Mouse (Mus musculus): ENCODE results near the gene Cerkl. TPM values are rescaled to one million over a fixed set of nuclear protein-coding genes. Genes with fewer than 3 reads are reported as not detected.

Gene Cerkl
- polyA plus RNA-seq, 1 experiment from 2014 or later: not detected

DNA sequence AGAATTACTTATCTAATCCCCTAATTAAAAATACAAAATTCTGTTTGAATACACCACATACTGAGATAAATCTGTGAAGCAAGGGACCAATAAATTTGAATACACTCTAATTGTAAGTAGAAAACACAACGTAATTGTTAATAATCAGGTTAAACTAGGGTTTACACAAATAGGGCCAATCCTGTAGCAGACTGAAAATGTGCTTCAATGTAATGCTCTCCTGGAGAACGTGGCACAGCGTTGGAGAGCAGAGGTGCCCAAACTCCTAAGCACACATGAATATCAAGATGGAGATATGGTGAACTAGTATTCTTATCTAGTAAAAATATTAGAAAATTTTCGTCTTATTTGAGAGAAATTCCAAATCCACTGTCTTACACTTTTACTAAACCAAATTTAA, 56.5 kb downstream of the Cerkl start:
- H3K4me1 ChIP-seq (replicated peaks): no peaks in the 10 kb centered on the region
- no peak overlapping the region for H3K4me2 ChIP-seq
- no peak overlapping the region for H3K9ac ChIP-seq
- no peak overlapping the region for H3K27ac ChIP-seq (ENCODE audit: poor library complexity, severe bottlenecking)
- no peak overlapping the region for H3K4me3 ChIP-seq
- H3K9me3 ChIP-seq (replicated peaks): no peaks in the 10 kb centered on the region
- no peak for ATAC-seq (ENCODE audit: insufficient number of reproducible peaks, low FRiP score)
- H3K27me3 ChIP-seq (replicated peaks): no peaks in the 10 kb centered on the region
- no peaks in the 10 kb centered on the region for H3K36me3 ChIP-seq
- WGBS: 59% methylated on average over 4 of the region's 4 CpGs

DNA sequence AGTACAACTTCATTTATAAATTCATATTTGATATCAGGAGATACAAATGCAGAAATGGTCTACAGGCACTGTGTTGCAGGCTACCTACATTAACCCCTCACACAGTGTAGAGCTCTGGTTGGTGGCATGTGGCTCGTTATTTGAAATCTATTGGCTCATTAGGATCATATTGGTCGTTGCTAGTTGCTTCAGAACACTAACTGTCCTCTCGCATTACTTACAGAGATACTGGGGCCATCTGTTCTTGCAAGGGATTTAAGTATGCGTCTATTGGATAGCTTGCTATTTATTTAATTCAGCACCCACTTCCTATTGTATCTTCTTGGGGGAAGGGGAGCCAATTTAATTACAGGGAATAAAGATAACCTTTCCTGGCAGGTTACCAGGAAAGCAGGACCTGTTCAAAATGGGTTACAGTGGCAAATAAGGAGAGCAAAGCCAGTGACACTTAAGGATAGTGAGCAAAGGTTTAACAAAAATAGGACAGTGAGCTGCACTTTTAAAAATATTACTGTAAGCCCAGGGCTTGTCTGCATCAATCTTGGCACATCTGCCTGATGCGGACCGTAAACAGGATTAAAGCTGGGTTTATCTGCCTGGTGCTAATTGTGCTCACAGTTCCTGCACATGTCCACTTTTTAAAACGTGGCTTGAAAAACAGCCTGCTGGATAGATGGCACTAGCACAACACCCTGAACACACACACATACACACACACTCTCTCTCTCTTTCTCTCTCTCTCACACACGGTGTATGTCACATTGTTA, 57.2 kb downstream of the Cerkl start:
- ATAC-seq (ENCODE audit: insufficient number of reproducible peaks, low FRiP score): no peak
- Histone ChIP-seq H3K4me1 (replicated peaks) (no peaks in the 10 kb centered on the region), H3K27me3 (replicated peaks) (no peaks in the 10 kb centered on the region), H3K9ac (no peak overlapping the region), H3K9me3 (replicated peaks) (no peaks in the 10 kb centered on the region), H3K27ac (ENCODE audit: poor library complexity, severe bottlenecking) (no peak overlapping the region), H3K4me3 (no peak overlapping the region), H3K4me2 (no peak overlapping the region), H3K36me3 (no peaks in the 10 kb centered on the region)
- 62% methylated on average over 8 of the region's 8 CpGs for WGBS

DNA sequence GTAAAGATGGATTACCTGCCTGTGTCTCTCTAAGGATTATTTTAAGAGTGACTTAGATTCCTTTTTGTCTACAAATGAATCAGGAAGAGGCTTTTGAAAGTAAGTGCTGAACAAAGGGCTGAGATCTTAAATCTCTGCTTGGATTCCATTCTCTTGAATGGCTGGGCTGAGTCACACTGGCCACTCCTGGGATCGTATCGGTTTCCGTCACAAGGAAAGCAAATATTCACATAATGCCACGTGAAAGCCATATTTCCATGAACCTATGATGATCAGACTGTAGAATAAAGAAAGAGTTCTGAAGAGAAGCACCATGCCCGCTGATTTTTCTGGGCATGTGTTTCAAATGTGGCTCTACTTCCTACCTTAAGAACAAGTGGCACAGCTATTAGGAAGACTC, 57.8 kb downstream of the Cerkl start:
- Histone ChIP-seq H3K4me2 (no peak overlapping the region), H3K4me1 (replicated peaks) (no peaks in the 10 kb centered on the region), H3K36me3 (no peaks in the 10 kb centered on the region), H3K27ac (ENCODE audit: poor library complexity, severe bottlenecking) (no peak overlapping the region), H3K9me3 (replicated peaks) (no peaks in the 10 kb centered on the region), H3K9ac (no peak overlapping the region), H3K27me3 (replicated peaks) (no peaks in the 10 kb centered on the region), H3K4me3 (no peak overlapping the region)
- ATAC-seq (ENCODE audit: insufficient number of reproducible peaks, low FRiP score): no peak
- 77% methylated on average over 5 of the region's 5 CpGs for WGBS

DNA sequence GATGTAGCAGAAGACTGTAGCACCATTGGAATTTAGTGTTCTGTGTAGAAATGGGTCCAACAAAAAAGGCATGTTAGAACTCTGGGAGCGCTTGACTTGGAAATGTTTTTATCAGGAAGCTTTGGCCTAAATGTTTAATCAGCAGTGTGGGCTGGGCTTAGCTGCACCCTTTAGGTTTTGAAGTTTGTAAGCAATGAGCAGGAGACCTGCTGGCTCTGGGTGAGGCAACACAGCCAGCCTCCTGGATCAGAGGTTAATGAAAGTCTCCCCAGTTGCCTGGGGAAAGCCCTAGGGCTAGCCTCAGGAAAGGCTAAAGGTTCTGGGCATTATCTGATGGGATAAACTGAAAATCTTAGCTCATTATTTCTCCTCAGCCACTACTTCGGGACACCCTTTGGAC, 58.2 kb downstream of the Cerkl start:
- H3K4me1 ChIP-seq (replicated peaks): no peaks in the 10 kb centered on the region
- no peak overlapping the region for H3K9ac ChIP-seq
- no peaks in the 10 kb centered on the region for H3K36me3 ChIP-seq
- H3K27me3 ChIP-seq (replicated peaks): no peaks in the 10 kb centered on the region
- H3K9me3 ChIP-seq (replicated peaks): no peaks in the 10 kb centered on the region
- H3K4me2 ChIP-seq: no peak overlapping the region
- no peak for ATAC-seq (ENCODE audit: insufficient number of reproducible peaks, low FRiP score)
- no peak overlapping the region for H3K27ac ChIP-seq (ENCODE audit: poor library complexity, severe bottlenecking)
- H3K4me3 ChIP-seq: no peak overlapping the region
- 63% methylated on average over 2 of the region's 2 CpGs for WGBS

DNA sequence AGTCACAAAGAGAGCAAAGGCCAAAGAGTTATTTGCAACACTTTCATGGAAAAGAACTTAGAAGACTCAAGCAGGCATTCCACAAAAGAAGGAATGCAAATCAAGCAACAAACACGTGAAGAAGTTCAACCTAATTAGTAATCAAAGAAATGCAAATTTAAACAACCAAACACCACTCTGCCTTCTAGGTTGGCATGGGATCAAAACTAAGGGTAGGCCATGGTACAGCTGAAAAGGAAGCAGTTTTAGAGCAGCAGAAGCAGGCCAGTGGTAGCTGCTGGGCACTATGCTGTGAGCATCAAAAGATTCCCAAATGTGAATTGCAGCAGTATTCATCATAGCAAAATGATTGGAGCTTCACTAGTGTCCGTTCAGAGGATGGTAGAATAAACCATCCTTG, 59.5 kb downstream of the Cerkl start:
- no peak for ATAC-seq (ENCODE audit: insufficient number of reproducible peaks, low FRiP score)
- no peaks in the 10 kb centered on the region for H3K27me3 ChIP-seq (replicated peaks)
- H3K36me3 ChIP-seq: no peaks in the 10 kb centered on the region
- 67% methylated on average over 2 of the region's 2 CpGs for WGBS
- no peaks in the 10 kb centered on the region for H3K9me3 ChIP-seq (replicated peaks)
- no peak overlapping the region for H3K4me2 ChIP-seq
- H3K4me1 ChIP-seq (replicated peaks): no peaks in the 10 kb centered on the region
- no peak overlapping the region for H3K9ac ChIP-seq
- H3K27ac ChIP-seq (ENCODE audit: poor library complexity, severe bottlenecking): no peak overlapping the region
- H3K4me3 ChIP-seq: no peak overlapping the region

DNA sequence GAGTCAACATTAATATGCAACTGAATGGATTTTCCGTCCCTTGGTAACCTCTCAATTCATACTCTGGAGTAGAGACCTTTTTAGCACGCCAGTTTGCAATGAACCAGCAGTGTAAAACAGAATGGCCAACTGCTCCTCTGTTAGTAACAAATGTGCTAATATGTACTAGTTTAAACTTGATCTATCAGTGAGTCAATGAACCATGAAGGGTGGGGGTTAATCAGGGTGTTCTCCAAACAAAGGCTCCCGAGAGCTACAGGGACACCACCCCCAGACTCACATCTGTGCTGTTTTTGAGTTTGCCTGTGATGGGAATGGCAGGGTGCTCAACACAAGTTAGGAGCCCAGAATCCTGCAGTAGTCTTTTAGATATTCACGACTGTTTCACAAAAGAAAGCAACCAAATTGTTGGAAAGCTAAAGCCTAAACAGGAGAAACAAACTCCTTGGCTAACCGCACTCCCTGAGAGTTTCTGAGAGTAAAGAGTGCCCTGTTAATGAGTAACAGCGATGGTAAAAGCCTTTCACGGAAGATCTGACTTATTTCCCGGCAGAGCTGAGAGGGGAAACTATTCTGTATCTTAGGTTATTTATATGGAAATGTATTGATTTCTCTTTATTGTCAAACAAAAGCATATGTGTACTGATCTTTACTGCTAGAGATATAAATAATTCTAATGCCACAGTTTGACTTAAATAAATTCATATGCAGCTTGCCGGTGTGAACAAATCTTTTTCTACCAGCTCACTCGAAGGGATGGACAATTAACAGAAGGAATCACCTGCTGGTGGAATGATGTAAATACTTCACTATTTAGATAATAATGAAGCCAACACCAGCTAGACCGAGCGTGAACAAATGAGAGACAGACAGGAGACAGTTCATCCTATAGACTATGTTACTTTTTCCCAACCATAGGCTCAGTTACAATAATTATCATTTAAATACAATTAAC, 77.2 kb downstream of the Cerkl start:
- no peak overlapping the region for H3K27ac ChIP-seq (ENCODE audit: poor library complexity, severe bottlenecking)

DNA sequence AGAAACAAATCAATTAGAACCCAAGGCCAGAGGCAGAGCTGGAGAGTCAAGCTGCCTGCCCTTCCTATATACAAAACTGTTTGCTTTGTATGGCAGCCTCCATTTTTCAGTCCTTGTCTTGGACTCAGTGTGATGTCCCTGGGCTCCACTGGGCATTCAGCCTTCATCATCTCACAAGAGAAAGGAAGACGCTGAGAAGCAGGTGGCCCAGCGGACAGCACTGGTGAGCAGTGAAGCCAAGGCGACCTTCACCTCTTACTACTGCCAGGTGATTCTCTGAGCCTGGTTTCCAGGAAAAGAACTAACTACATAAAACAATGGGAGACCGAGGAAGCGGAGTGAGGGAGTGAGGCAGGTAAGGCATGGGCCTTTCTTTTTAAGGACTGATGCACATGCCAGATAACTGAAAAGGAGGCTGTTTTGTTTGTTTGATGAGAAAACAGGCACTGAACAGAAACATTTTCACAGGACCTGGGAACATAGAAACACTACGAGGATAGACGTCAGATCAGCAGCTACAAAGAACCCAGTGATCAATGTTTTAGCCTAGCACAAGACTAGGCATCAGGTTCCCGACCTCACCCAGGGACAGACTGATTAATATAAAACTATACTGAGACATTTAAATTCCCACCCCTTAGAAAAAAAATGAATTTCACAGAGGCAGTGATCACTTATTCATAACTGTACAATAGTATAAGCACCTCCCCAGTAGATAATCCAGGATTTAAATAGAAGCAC, 78.1 kb downstream of the Cerkl start:
- 71% methylated on average over 8 of the region's 8 CpGs for WGBS
- ATAC-seq (ENCODE audit: insufficient number of reproducible peaks, low FRiP score): no peak
- no peaks in the 10 kb centered on the region for H3K4me1 ChIP-seq (replicated peaks)

More for the DNA sequence above, 77.2 kb downstream of the Cerkl start:
- ATAC-seq (ENCODE audit: insufficient number of reproducible peaks, low FRiP score): no peak
- H3K27me3 ChIP-seq (replicated peaks): no peaks in the 10 kb centered on the region
- H3K4me2 ChIP-seq: no peak overlapping the region
- H3K9ac ChIP-seq: no peak overlapping the region
- H3K4me3 ChIP-seq: no peak overlapping the region
- no peaks in the 10 kb centered on the region for H3K4me1 ChIP-seq (replicated peaks)
- H3K36me3 ChIP-seq: no peaks in the 10 kb centered on the region
- no peaks in the 10 kb centered on the region for H3K9me3 ChIP-seq (replicated peaks)
- 59% methylated on average over 12 of the region's 12 CpGs for WGBS

DNA sequence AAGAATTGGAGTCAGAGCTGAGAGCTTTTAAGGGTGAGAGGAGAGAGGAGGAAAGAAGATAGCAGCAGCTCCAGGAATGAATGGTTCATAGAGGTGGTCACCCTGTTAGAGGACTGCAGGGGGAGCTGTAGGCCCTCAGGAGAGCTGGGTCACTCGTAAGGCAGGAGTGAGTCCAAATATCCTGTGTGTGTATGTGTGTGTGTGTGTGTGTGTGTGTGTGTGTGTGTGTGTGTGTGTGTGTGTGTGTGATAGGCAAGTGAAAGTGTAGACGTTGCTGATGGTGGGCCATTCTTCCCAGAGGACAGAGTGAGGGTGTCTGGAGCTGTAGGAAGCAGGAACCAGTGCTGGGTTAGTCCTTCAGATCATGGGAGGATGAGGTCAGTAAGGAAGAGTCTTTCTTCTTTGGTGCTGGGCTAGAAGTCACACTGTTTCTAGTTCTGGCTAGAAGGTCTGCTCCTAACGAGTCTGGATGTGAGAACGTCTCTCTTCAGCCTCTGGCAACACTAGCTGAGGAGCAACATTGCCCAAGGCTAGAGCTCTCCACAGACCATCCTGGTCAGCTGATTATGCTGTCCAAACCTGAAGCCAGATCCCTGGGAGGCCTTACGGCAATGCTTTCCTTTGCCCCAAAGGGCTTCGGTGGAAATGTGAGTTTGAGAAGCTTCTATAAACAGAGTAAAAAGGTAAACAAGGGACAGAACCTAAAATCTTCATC, 83.9 kb downstream of the Cerkl start:
- Histone ChIP-seq H3K27me3 (replicated peaks) (no peaks in the 10 kb centered on the region), H3K36me3 (no peaks in the 10 kb centered on the region), H3K4me1 (replicated peaks) (no peaks in the 10 kb centered on the region; the same call in 1 of the 2 replicates), H3K27ac (ENCODE audit: poor library complexity, severe bottlenecking) (no peak overlapping the region), H3K9ac (no peak overlapping the region), H3K9me3 (replicated peaks) (no peaks in the 10 kb centered on the region), H3K4me2 (no peak overlapping the region), H3K4me3 (no peak overlapping the region)
- ATAC-seq (ENCODE audit: insufficient number of reproducible peaks, low FRiP score): no peak
- 39% methylated on average over 6 of the region's 6 CpGs for WGBS

More for the DNA sequence above, 78.1 kb downstream of the Cerkl start:
- Histone ChIP-seq H3K36me3 (no peaks in the 10 kb centered on the region), H3K4me2 (no peak overlapping the region), H3K9ac (no peak overlapping the region), H3K4me3 (no peak overlapping the region), H3K27ac (ENCODE audit: poor library complexity, severe bottlenecking) (no peak overlapping the region), H3K9me3 (replicated peaks) (no peaks in the 10 kb centered on the region), H3K27me3 (replicated peaks) (no peaks in the 10 kb centered on the region)

DNA sequence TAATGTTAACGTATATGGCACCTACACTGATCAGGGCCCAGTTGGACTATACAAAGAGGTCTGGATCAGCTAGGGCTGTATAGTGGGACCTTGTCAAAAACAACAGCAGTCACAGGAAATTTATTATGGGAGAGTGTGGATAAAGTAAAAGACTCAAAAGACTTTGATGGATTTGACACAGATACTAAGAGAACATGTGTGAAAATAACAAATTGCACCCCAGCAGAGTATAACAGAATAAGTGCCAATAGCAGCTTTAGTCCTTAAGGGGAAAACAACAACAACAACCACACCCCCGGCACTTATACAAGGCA, 84.5 kb downstream of the Cerkl start:
- ATAC-seq (ENCODE audit: insufficient number of reproducible peaks, low FRiP score): no peak
- no peak overlapping the region for H3K4me3 ChIP-seq
- H3K4me2 ChIP-seq: no peak overlapping the region
- H3K27ac ChIP-seq (ENCODE audit: poor library complexity, severe bottlenecking): no peak overlapping the region
- H3K36me3 ChIP-seq: no peaks in the 10 kb centered on the region
- 61% methylated on average over 2 of the region's 2 CpGs for WGBS
- H3K27me3 ChIP-seq (replicated peaks): no peaks in the 10 kb centered on the region
- H3K4me1 ChIP-seq (replicated peaks): peaks cover 4% of the 10 kb centered on the region; the same call in 1 of the 2 replicates
- H3K9ac ChIP-seq: no peak overlapping the region
- H3K9me3 ChIP-seq (replicated peaks): no peaks in the 10 kb centered on the region

DNA sequence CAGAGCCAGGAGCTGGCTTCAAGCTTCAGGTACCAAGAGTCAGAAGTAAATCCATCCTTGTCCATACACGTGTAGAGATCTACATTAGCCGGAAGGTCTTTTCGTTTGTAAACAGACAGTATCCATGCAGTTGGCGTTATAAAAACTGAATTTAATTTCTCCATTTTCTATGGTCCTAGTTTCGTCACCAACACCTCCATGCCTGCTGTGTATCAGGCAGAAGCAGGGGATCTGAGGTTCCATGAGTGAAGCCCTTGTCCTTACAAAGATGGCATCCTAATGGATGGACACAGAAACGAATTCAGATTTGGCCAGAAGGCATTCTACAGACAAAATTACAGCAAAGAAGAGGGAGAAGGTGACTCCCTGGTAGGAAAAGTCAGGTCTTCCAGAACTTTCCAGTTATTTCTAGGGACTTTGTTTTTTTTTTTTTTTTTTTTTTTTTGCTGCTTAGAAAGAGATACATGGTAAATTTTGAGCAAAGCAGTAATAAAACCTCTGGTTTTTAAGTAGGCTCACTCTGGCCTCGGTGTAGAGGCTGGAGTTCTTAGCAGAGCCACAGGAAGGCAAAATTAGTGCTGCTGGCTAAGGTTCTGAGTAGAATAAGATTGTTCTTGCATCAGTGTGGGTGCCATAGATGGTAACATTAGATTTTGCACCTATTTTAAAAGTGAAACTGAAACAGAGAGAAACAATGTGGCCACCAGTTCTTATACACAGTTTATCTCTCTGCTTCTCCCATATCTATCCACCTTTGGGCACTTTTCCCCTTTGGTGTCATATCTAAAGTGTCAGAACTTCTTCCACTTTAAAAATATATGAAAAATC, 85.0 kb downstream of the Cerkl start:
- Histone ChIP-seq H3K27me3 (replicated peaks) (no peaks in the 10 kb centered on the region), H3K4me2 (no peak overlapping the region), H3K9ac (no peak overlapping the region), H3K4me3 (no peak overlapping the region), H3K9me3 (replicated peaks) (no peaks in the 10 kb centered on the region), H3K4me1 (replicated peaks) (peaks cover 4% of the 10 kb centered on the region; the same call in 1 of the 2 replicates), H3K36me3 (no peaks in the 10 kb centered on the region), H3K27ac (ENCODE audit: poor library complexity, severe bottlenecking) (no peak overlapping the region)
- WGBS: 80% methylated on average over 7 of the region's 7 CpGs
- no peak for ATAC-seq (ENCODE audit: insufficient number of reproducible peaks, low FRiP score)
